Mouse (Mus musculus): ENCODE results near the gene Entpd1. TPM values are rescaled to one million over a fixed set of nuclear protein-coding genes. Genes with fewer than 3 reads are reported as not detected.

Entpd1 gene
- polyA plus RNA-seq, 1 experiment: 41.2 TPM

DNA sequence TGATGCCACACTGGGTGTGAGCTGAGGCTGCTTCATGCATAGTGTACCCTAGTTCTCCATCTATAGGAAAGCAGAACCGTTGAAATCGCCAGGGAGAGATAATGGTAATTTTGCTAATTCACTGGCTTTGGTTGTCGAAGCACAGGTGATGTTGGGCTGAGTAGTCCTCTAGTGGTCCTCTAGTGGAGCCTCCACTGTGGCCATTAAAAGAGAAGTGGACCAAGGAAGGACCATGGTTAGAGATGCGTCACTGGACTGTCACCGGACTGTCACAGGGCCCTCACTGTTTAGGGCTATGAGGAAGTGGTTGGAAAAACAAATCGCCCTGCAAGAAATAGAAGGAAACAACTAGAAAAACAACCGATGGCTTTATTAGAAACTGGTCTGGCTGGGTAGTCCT is 25.4 kb downstream of the Entpd1 start:
- Histone ChIP-seq H3K4me3 (replicated peaks; ENCODE audit: extremely low read depth, low read depth, low read length) (no peak overlapping the region), H3K4me1 (ENCODE audit: control insufficient read depth, insufficient read depth, low read length) (peaks cover 5% of the 10 kb centered on the region; the same call in 1 of the 2 replicates)
- no peak for DNase-seq
- 51% methylated on average over 7 of the region's 7 CpGs for WGBS
- TF ChIP-seq POLR2A (IDR thresholded peaks at IDR 0.05; ENCODE audit: borderline replicate concordance, extremely low read depth, low read depth, low read length): no peak
- no peak for TF ChIP-seq CTCF (IDR thresholded peaks at IDR 0.05; ENCODE audit: insufficient read depth, low read length)

DNA sequence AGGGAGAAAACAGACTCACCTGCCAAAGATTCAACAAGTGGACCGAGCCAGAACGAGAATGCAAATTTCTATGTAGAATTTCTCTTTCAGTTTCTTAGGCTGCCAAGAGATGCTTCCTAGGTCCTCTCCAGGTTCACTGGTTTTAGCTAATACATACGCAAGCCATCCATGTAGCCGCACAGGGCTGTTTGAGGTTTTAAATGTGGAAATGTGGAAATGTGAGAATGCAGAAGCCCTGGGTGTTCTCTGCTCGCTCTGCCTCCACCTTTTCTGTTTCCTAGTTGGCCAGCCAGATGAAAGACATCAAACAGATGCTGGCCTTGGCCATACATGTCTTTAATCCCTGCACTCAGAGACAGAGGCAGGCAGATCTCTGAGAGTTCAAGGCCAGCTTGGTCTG is 26.4 kb downstream of the Entpd1 start:
- TF ChIP-seq CTCF (IDR thresholded peaks at IDR 0.05; ENCODE audit: insufficient read depth, low read length) (no peak), POLR2A (IDR thresholded peaks at IDR 0.05; ENCODE audit: borderline replicate concordance, extremely low read depth, low read depth, low read length) (no peak)
- WGBS: 86% methylated on average over 5 of the region's 5 CpGs

DNA sequence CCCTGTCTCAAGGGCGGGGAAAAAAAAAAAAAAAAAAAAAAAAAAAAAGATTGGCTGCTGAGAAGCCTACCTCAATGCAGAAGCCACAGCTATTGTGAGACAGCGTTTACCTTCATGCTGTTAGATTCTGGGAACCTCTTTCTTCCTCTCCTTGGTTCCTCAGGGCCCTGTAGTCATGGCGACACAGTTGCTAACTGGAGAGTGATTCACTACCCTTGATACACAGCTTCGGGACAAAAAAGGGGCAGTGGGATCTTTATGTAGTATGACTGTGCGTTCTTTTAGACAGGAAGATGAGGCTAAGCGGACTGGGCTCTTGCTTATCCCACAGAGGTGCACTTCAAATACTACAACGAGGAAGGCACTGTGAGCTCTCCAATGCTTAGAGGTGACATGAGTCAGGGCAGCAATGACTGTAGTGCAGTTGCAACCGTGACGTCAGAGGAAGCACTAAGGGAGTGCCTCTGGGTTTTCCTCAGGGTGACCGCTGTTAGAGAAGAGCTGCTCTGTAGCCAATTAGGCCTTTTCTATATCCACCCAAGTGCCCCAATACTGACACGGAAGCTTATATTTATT is 27.7 kb downstream of the Entpd1 start:
- TF ChIP-seq CTCF (IDR thresholded peaks at IDR 0.05; ENCODE audit: insufficient read depth, low read length) (no peak), POLR2A (IDR thresholded peaks at IDR 0.05; ENCODE audit: borderline replicate concordance, extremely low read depth, low read depth, low read length) (no peak)
- H3K4me3 ChIP-seq (replicated peaks; ENCODE audit: extremely low read depth, low read depth, low read length): no peak overlapping the region
- WGBS: 77% methylated on average over 11 of the region's 11 CpGs
- peaks cover 8% of the 10 kb centered on the region for H3K4me1 ChIP-seq (ENCODE audit: control insufficient read depth, insufficient read depth, low read length)
- no peak for DNase-seq

More for the DNA sequence above, 26.4 kb downstream of the Entpd1 start:
- no peak for DNase-seq
- Histone ChIP-seq H3K4me1 (ENCODE audit: control insufficient read depth, insufficient read depth, low read length) (peaks cover 7% of the 10 kb centered on the region), H3K4me3 (replicated peaks; ENCODE audit: extremely low read depth, low read depth, low read length) (no peak overlapping the region)

DNA sequence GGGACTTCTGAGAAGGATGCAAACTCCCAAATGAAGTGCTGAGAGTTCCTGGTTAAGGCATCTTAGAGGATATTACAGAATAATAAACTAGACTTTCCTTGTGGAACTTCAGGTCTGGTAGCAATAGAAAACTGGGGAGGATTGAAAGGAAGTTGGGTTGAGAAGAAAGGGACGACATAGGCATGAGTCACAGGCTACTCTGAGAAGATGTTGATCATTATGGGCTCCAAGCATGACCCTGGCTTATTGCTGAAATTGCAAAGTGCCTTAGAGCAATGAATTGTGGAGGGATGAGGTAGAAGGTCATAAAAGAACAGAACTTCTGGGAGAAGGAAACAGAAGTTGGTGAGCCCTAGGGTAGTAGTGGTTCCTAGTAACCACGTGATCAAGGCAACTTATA is 28.6 kb downstream of the Entpd1 start:
- Histone ChIP-seq H3K4me1 (ENCODE audit: control insufficient read depth, insufficient read depth, low read length) (peaks cover 8% of the 10 kb centered on the region), H3K4me3 (replicated peaks; ENCODE audit: extremely low read depth, low read depth, low read length) (no peak overlapping the region)
- 78% methylated on average over 2 of the region's 2 CpGs for WGBS
- DNase-seq: no peak
- no peak for TF ChIP-seq CTCF (IDR thresholded peaks at IDR 0.05; ENCODE audit: insufficient read depth, low read length)
- no peak for TF ChIP-seq POLR2A (IDR thresholded peaks at IDR 0.05; ENCODE audit: borderline replicate concordance, extremely low read depth, low read depth, low read length)

DNA sequence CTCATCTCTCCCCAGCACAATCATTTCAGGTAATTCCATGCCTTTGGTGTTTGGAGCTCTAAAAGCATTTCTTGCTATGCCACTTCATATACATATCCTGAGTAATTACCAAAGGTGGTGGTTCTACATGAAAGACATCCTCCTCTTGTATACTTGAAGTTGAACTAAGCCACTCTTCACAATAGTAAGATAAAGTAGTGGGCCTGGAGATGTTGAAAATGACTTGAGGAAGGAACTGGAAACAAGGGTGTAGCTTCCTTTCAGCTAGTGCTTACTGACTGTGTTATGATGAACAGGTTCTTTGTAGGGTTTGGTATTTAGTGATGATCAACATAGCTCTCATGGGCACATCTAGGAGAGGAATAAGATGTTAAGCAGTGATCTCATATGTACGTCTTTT is 31.7 kb downstream of the Entpd1 start:
- DNase-seq: no peak
- Histone ChIP-seq H3K4me3 (replicated peaks; ENCODE audit: extremely low read depth, low read depth, low read length) (no peak overlapping the region), H3K4me1 (ENCODE audit: control insufficient read depth, insufficient read depth, low read length) (peaks cover 15% of the 10 kb centered on the region)
- TF ChIP-seq CTCF (IDR thresholded peaks at IDR 0.05; ENCODE audit: insufficient read depth, low read length) (no peak), POLR2A (IDR thresholded peaks at IDR 0.05; ENCODE audit: borderline replicate concordance, extremely low read depth, low read depth, low read length) (no peak)
- WGBS: 59% methylated on average over 1 of the region's 1 CpGs

DNA sequence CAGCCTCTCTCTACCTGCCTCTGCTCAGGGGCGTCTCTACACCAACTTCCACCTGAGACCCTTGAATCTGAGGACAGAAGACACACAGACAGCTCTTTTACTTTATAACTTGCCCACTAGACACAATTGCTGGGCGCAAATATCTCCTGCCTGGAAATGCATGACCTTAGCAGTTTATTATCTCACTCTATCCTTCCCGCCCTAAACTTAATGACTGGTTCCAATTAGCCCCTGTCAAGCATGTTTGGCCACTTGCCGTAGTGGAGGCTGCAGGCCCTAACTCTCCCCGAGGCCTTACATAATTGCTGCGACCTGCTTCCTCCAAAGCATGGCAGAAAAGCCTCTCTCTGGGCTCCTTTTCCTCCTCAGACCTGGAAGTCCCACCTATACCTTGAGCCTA is 34.2 kb downstream of the Entpd1 start:
- no peak for DNase-seq
- 74% methylated on average over 6 of the region's 6 CpGs for WGBS
- TF ChIP-seq POLR2A (IDR thresholded peaks at IDR 0.05; ENCODE audit: borderline replicate concordance, extremely low read depth, low read depth, low read length): no peak
- no peak for TF ChIP-seq CTCF (IDR thresholded peaks at IDR 0.05; ENCODE audit: insufficient read depth, low read length)
- no peak overlapping the region for H3K4me3 ChIP-seq (replicated peaks; ENCODE audit: extremely low read depth, low read depth, low read length)
- H3K4me1 ChIP-seq (ENCODE audit: control insufficient read depth, insufficient read depth, low read length): peaks cover 22% of the 10 kb centered on the region

DNA sequence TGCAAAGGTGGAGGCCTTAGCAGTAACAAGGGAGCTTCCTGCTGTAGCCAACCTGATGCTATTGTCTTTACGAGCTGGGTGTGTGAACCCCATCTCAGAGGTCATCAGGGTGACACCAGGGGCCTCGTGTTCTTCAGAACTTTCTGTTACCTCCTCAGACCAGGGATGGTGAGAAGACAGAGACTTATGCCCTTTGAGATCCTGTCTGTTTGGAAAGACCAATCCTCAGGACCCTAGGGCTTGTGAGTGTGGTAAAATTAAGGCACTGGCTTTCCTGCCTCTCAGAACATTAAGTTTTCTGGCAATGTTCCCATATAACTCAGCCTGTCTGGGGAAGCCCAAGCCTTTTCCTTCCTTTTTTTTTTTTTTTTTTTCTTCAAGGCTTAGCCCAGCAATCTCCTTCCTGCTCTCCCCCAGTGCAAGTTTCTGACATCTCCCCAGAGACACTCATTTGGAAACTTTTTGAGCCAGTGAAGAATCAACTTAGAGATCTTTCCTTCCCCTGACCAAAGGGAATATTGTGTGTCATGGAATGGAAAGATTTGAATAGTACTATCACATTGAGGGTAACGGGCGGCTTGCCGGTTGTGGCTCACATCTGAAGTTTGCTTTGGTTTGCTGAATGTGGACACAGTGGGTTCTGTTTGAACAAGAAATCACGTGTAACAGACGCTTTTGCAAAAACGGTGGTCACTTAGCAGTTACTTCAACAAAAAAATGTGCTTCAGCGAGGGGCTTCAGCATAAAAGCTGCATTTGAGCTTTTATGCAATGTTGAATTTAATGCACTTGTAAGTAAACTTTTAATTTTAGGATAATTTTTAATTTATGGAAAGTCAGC is 35.4 kb downstream of the Entpd1 start:
- no peak for TF ChIP-seq CTCF (IDR thresholded peaks at IDR 0.05; ENCODE audit: insufficient read depth, low read length)
- Histone ChIP-seq H3K4me3 (replicated peaks; ENCODE audit: extremely low read depth, low read depth, low read length) (no peak overlapping the region), H3K4me1 (ENCODE audit: control insufficient read depth, insufficient read depth, low read length) (peaks cover 22% of the 10 kb centered on the region)
- no peak for DNase-seq
- WGBS: 19% methylated on average over 9 of the region's 9 CpGs

DNA sequence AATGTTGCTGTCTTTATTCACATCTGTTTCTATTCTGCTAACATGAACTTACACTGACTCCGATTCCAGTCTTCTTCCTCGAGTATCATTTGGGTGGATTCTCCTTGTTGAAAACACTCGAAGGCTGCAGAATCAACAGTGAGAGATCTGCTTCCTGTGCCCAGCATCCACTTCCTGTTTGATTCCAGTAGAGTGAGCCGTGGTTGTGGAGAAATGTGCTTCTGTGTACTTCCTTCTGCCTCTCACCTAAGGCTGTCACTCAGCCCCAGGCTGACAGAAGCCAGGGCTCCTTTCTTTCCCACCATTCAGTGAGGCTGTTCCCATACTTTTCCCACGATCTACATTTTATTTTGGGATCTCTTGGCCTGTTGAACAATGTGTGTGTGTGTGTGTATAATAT is 37.9 kb downstream of the Entpd1 start:
- 20% methylated on average over 5 of the region's 5 CpGs for WGBS
- no peak for DNase-seq
- TF ChIP-seq POLR2A (IDR thresholded peaks at IDR 0.05; ENCODE audit: borderline replicate concordance, extremely low read depth, low read depth, low read length) (no peak), CTCF (IDR thresholded peaks at IDR 0.05; ENCODE audit: insufficient read depth, low read length) (no peak)
- no peak overlapping the region for H3K4me3 ChIP-seq (replicated peaks; ENCODE audit: extremely low read depth, low read depth, low read length)
- peaks cover 18% of the 10 kb centered on the region for H3K4me1 ChIP-seq (ENCODE audit: control insufficient read depth, insufficient read depth, low read length)

DNA sequence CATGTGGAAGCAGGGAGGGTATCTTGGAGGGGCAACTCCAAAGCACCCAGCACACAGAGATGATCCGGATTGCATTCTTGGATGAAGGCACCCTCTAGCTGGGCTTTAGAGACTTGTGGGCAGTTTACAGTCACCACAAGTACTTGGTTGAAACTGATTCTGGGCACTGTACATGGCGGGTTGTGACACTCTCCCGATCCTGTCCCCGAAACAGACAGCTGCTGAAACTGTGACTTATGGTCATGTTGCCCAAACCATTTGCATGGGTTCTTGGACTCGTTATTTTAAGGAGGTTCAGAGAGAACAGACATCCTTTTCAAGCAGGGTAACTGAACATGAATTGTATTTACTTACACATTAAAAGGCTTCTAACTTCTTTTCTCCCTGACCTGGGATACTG is 44.0 kb downstream of the Entpd1 start:
- no peak for DNase-seq
- WGBS: 86% methylated on average over 5 of the region's 5 CpGs
- Histone ChIP-seq H3K4me3 (replicated peaks; ENCODE audit: extremely low read depth, low read depth, low read length) (no peak overlapping the region), H3K4me1 (ENCODE audit: control insufficient read depth, insufficient read depth, low read length) (peaks cover 2% of the 10 kb centered on the region; the same call in 1 of the 2 replicates)
- TF ChIP-seq POLR2A (IDR thresholded peaks at IDR 0.05; ENCODE audit: borderline replicate concordance, extremely low read depth, low read depth, low read length): no peak
- no peak for TF ChIP-seq CTCF (IDR thresholded peaks at IDR 0.05; ENCODE audit: insufficient read depth, low read length)

DNA sequence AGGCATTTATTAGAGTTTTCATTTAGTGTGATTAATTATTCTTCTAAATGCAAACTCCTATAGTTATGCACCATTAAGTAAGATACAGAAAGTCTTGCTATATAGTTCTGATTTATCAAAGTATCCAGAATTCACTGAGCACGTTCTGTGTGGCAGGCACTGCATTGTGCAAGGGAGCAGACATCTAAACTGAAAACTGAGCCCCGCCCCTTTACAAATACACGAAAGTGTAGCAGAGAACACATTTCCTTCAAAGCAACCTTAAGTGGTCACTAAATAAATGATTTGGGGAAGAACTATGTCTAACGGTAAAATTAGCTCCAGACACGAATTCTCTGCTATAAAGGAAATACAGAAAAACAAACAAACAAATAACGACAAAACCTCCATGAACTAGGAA is 46.1 kb downstream of the Entpd1 start:
- no peak overlapping the region for H3K4me3 ChIP-seq (replicated peaks; ENCODE audit: extremely low read depth, low read depth, low read length)
- DNase-seq: no peak
- peaks cover 5% of the 10 kb centered on the region; the same call in 1 of the 2 replicates for H3K4me1 ChIP-seq (ENCODE audit: control insufficient read depth, insufficient read depth, low read length)
- TF ChIP-seq POLR2A (IDR thresholded peaks at IDR 0.05; ENCODE audit: borderline replicate concordance, extremely low read depth, low read depth, low read length) (no peak), CTCF (IDR thresholded peaks at IDR 0.05; ENCODE audit: insufficient read depth, low read length) (no peak)
- 34% methylated on average over 6 of the region's 6 CpGs for WGBS
